Mouse (Mus musculus) urinary bladder, adult 2 months (tissue): ENCODE data around the gene Atp5f1. TPM values are rescaled to one million over a fixed set of nuclear protein-coding genes. Genes with fewer than 3 reads are reported as not detected.
"Not testable (repeated sequence)": the region's sequence is repeated elsewhere in the genome, so short reads cannot be mapped to it uniquely, and the experiment has no call there.

ENCODE experiments used
- DNase-seq: peaks from one replicate; pipeline ENCODE4 v3.0.0; 2022; ENCODE audit warnings: low spot score
- polyA plus RNA-seq: library from polyadenylated mRNA; depleted of rRNA; stranded (reverse); fragments of >200 nt; gene quantifications from 2 replicates; pipeline ENCODE4 v1.2.3, GENCODE M21; 2012; rRNA removed

The Atp5f1 gene
- polyA plus RNA-seq, result 206 and 214 TPM in 2 replicates

DNA sequence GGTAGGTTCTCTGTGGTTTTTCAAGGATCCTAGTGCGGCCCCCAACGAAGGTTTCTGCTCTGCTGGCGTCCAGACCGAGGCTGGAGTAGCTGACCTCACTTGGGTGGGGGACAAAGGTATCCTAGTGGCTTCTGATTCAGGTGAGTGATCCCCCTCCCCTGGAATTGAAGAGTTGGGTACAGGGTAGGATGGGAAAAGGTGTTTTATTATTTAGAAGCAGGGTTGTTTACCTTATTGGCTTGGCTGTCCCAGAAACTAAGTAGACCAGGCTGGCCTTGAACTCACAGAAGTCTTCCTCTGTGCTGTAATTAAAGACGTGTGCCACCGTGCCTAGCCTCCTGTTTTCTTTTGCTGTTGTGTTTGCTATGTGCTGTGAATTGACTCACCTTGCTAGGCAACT is at the start of gene Atp5f1:
Gene Atp5f1 (minus strand): TSS at position 101 of the 400 bp plus-strand sequence.
- DNase-seq, result no peak

DNA sequence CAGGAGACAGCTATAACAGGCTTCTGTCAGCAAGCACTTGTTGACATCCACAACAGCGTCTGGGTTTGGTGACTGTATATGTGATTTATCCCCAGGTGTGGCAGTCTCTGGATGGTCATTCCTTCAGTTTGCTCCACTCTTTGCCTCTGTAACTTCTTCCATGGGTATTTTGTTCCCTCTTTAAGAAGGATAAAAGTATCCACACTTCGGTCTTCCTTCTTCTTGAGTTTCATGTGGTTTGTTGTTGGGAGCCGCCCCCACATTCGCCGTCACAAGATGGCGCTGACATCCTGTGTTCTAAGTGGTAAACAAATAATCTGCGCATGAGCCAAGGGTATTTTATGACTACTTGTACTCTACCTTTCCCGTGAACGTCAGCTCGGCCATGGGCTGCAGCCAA is 43.5 kb upstream of the Atp5f1 start:
- not testable (repeated sequence) for DNase-seq

DNA sequence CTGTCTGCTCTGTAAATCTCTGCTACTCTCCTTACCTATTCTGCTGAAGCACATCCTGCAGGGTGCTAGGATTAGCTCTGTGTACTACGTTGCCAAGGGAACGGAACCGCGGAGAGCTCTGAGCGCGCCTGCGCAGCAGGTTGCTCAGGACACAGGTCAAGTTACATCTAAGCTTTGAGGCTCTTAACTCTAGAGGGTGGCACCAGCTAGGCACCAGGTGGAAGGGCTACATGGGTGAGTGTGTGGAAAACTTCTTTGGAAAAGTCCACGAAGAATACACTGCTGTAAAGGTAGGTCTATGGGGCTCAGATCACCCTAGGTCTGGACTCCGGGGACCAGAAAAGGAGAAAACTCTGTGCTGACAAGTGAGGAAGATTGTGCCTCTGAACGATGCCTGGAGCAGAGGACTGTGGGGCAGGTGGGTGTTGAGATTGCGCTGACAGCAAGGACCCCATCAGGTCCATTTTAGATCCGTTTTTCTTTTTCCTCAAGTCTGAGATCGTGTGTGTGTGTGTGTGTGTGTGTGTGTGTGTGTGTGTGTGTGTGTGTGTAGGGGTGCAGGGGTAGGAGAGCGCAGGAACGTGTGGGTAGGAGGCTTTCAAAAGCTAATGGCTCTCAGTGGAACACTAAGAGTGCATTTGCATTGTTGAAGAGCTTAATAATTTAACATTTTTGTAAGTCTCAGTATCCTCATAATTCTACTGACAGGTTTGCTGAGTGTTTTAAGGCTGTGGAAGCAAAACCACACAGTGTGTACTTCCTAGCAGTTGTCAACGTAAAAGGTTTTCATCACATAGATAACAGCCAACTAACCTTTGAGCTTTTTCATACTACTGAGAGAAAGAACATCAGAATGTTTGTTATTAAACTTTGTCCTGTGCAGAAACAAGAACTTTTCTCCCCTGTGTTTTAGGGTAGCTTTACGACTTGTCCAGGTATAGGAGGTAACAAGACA is 41.8 kb upstream of the Atp5f1 start:
- DNase-seq, result no peak

DNA sequence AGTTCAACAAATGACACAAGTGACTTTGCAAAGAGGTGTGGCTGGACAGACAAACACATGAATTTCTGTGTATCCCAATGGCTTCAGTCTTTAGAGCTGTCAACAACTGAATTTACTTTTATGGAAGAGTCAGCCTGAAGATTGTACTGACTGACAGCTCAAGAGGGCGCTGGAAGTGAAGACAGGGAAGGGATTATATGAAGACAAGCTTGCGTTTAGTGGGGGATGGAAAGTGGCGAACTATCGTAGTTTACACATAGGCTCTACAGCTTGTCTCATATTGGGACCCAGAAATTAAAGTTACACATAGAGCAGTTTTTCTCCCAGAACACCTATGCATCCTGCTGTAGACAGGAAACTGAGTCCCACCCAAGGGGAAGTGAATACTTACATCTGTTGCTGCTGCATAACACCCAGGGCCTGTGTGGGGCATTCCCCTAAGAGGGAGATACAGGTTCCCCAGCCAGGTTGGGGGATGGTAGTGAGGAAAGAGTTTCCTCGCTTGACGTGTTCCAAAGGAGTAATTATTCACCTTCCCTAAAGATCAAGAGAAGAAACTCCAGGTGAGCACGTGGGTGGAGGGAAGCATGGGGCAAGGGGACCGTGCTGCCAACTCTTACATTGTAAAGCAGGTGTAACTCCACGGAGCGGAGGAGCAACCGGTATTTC is 40.9 kb upstream of the Atp5f1 start:
- no peak for DNase-seq

DNA sequence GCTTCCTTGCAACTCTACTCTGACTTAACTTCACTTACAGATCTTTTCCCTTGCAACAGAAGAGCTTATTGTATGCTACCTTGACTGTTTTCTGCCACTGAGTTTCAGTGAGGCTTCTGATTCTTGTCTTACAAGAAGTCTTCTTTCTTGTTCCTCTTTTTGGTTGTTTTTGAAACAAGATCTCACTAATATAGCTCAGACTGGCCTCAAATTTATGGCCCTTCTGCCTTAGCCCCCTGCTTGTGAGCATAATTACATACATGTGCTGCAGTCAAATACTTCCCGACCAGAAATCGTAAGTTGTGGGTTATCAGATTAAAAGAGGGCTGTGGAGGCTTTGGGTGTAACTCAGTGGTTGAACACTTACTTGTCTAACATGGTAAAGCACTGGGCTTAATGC is 34.8 kb upstream of the Atp5f1 start:
- no peak for DNase-seq

DNA sequence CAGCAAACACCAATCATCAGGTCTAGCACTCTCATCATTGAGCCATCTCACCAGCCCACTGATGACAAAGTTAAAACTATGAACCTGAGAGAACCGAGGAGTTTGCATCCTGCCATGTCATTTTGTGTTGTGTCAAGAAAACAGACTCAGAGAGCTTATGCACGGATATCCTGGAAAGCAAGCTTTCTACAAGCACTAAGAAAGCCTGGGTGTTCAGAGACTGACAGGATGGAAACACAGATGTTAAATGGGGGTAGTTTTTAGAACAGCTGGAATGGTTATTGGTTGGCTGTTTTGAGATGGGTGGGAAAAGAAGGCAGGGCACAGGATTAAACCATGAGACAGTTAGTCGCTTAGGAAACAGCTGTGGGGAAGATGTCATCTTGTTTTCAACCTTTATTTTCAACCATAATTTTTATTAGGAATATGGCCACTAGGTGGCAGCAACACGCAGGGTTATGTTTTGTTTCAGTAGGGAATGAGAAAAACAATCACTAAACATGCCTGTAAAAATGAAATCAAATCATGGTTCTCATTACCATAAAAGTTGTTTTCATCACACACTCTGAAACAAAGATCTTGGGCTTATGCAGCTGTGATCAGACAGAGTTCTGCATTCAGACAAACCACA is 31.9 kb upstream of the Atp5f1 start:
- DNase-seq, result no peak

DNA sequence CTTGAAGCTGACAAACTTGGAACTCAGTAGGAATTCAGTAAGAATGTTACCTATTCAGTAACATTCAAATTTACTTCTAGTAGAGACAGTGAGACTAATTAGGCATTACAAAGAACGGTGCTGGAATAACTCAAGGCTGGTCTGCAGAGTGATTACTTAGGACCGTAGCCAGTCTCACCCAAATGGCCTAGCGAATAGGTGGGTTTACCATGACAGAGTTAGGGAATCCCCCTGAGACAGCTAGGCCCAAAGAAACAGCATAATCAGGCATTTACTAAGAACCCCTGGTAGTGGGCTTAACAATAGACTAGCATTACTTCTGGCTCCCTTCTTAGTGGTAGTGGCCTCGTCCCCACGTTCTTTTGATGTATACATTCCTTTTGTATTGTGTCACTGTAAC is 29.7 kb upstream of the Atp5f1 start:
- not testable (repeated sequence) for DNase-seq

DNA sequence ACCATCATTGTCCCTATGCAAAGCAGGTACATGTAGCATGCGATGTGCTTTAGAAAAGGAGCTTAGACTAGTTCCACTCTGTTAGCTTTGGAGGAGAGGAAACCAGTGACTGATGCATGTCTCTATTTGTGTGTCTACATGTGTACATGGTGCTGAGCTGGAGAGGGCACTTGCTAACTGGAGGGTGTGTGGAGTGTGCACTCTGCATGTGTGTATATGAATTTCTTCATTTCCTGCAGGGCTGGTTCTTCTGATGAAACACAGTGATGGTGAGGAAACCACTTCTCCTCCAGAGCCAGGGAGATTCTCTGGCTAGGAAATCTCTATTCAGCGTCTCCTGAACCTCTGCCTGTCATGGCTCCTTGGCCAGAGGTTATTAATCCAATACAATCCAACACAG is 14.3 kb upstream of the Atp5f1 start:
- DNase-seq, result no peak

DNA sequence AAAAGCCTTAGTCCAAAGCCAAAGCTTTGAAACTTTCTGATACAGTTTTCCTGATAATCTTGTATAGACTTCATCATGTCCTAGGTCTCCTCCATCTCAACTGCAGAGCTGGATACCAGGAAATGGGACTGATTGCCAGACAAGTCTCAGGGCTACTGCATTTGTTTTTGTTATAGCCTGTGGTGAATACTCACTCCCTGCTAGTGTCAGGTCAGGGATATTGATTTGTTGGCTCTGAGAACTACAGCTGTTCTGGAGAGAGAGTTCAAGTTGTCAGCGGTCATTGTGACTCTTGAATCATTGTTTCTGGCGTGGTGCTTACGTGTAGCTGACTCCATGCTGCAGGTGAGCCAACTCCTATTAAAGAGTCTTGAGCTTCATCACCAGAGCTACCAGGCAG is 13.5 kb upstream of the Atp5f1 start, which contains the start of gene Ovgp1:
Gene Ovgp1 (plus strand): TSS at position 301 of the 400 bp plus-strand sequence.
- DNase-seq, result no peak

DNA sequence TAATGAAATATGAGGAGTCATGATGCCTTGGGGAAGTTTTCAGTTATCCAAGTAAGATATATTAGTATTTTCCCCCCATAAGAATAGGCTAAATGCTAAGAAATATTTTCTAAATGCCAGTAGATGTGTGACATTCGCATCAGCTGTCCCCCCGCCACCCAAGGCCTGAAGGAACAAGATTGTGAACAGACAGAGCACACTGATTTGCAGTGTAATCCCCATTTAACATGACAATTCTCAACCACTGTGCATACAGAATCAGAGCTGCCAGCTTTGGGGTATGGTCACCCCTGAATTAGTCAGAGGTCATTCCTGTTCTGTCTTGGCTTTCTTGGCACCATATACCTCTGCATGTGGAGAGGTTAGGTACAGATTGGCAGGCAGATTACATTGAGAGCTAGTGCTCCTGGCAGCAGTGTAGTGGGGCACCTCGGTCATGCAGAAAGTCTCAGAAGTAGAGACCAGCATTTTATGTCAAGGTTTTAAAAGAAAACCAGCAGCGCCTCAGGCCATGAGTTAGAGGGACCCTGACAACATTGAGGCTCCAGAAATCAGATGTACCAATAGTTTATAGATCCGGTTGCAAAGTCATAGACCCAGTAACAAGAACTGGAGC is 12.0 kb upstream of the Atp5f1 start:
- DNase-seq, result no peak

DNA sequence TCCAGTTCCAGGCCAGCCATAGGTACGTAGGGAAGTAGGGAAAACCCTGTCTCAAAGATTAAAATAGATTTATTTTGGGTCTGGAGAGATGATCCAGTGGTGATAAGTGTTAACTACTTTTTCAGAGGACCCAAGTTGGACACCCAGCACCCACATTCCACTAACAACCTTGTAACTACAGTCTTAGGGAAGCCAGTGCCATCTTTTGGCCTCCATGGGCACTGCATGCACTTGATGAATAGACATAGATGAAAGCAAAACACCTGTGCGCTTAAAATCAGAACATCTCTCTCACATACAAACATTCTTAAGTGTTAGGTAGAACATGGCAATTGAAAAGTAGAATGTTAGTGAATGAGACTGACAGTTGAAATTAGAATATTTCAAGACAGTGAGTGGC is 801 bp upstream of the Atp5f1 start:
- no peak for DNase-seq

DNA sequence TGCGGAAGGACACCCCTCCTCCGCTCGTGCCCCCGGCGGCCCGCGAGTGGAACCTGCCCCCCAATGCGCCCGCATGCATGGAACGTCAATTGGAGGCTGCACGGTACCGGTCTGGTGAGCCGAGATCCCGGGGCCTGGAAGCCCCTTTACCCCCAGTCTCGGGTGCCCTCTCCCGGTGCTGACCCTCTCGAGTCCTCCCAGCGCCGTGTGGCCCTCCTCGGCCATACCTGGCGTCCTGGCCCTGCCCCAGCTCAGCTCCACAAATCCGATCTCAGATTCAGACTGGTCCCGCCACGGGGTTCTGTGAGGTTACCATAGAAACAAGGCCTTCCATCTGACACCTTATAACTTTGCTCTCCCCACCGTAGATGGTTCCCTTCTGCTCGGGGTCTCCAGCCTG is 314 bp downstream of the Atp5f1 start:
- no peak for DNase-seq

DNA sequence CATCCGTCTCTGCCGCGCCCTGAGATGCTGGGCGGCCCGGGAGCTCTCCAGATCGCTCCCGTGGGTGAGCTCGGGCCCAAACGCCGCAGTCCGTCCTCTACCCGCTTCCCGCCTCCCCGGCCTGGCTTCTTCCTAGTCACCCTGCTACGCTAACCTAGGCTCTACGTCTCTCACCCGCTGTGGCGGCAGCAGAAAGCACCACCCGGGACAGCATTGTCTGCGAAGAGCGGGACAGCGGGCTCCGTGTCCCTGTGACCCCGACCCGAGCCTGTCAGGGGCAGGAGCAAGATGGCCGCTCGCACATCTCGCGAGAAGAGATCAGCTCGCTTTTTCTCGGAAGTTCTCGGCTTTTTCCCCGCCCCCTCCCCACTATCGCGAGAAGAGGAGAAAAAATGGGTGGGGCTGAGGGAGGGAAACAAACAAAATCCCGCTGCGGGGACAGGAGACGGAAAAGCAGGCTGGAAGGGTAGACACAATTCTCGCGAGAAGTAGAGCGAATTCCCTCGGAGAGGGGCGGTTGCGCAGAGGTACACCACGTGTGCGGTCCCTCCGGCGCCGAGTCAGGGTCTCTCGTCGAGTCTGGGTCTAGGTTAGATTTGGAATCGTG is 822 bp downstream of the Atp5f1 start, which contains the start of gene Wdr77:
Gene Wdr77 (plus strand): TSS at position 396 of the 607 bp plus-strand sequence.
- DNase-seq, result peak; percentile 91

DNA sequence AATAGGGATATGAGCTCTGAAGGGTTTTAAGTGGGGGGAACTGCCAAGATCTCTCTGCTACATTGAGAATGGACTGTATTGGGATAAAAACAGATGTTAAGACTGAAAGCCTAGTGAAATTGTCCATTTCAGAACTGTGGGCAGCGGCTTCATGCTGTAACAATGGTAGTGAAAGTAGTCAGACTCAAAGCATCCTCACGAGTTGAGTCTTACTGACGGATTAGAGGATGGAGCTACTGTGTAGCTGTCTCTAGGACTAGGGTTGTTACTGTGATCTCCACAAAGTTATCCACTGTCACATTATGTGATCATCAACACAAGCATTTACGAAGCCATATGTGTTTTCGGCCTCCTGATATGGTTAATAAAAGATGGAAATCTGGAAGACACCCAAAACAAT is 1.7 kb downstream of the Atp5f1 start:
- DNase-seq, result no peak

DNA sequence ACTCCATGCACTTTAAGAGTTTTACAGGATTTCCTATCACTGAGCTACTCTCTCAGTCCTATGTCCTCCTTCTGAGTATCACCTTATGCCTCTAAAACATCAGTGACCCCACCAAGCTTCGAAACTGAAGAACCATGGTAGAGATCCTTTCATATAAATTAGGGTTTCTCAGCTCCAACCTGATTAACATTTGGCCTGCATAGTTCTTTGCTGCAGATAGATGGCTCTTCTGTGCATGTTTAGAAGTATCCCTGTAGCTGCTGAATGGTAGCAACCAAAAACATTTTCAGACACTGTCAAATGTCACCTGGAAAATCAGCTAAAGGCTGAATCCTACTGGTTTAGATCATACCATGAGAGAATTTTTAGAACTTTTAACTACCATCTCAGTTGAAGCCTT is 2.7 kb downstream of the Atp5f1 start:
- no peak for DNase-seq

DNA sequence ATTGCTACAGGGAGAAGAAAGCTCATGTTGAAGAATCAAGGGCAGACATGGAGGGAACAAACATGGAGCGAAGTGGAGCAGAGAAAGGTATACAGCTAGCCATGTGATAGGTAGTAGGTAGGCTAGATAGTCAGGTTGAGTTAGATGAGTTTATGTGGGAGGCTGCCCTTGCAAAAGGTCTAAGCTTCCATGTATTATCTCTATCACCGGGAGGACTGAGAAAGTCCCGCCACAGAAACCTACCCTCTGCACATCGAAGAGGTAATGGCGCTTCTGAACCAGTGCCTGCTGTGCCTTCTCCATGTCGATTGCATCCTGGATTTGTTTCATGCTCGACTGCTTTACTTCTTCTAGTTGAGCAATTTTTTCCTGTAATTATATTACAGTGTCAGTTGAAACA is 8.6 kb downstream of the Atp5f1 start:
- no peak for DNase-seq

DNA sequence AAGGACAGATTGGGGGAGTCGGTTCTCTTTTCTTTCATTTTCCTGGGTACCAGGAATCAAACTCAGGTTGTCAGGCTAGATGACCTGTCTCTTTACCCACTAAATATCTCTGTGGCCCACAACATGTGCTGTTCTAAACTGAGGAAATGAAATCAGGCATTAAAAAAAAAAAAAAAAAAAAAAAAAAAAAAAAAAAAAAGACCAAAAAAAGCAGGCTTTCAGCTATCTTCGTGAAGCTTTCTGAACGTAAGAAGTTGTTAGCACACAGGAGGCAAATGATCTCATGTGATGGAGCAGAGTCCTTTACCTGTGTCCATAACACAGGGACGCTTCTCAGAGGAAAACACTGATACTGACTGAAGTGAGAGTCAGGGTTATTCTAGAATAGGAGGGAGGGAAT is 23.8 kb downstream of the Atp5f1 start:
- no peak for DNase-seq

DNA sequence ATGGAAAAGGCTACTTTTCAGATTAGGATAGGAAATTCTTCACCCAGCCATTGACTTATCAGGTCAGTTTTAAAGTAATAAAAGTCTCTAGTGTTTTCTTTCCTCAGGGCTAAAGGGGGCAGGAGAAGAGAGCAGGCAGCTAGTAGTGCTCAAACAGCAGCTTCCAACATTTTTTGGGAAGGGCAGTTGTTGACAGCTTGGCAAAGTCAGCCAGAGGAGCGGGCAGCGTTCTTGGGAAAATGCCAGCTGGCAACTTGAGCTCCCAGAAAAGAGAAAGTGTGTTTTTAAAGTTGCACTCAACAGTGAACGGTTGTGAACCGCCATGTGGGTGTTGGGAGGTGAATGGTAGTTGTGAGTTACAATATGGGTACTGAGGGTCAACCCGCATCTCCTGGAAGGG is 24.9 kb downstream of the Atp5f1 start:
- DNase-seq, result no peak

DNA sequence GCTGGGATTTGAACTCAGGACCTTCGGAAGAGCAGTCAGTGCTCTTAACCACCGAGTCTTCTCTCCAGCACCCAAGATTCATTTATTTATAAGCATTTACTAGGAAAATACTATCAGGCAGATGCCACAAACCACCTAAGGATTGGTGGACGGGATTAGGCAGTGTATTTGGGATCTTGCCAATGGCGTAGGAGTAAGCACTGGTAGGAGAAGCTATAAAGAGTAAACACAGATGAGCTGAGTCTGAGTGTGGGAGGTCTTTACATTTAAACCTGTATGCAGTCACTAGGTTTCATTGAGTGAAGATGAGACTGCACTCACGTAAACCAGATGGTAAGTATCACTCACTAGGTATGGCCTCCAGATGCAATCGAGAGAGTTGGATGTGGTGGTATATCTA is 26.0 kb downstream of the Atp5f1 start:
- no peak for DNase-seq

DNA sequence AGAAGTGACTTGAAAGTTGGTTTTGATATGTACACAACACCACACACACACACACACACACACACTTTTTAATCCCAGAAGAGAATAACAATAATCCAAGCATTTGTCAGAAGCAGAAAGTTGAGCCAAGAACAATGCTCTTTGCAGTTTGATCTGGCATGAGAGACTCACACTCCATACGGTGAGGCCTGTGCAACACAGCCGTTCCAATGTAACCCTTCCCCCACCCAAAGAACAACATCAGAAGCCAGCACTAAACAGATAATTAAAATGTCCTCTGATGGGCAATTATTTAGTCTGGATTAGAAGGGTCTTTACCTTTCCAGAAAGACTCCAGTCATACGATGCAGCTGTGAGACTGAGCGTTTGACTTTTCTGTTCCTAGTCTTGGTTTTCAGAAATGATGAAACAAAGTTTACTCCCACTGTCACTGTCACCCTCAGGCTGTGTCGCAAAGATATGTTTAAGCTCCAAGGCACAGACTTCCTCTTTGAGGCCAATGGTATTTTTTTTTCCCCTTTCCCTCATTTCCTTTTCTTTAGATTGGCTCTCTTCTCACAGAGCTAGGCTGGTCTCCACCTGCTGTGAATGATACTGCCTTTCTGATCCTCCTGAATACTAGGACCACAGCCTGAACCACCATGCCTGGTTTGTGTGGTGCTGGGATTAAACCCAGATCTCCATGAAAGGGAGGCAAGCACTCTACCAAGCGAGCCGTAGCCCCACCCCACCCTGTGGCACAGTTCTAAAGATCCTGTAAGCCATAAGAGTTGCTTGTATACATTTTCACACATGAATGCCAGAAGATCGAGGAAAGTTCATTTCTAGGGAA is 27.4 kb downstream of the Atp5f1 start, which contains the start of gene I830077J02Rik:
Gene I830077J02Rik (minus strand): TSS at position 425 of the 832 bp plus-strand sequence.
- DNase-seq, result no peak

DNA sequence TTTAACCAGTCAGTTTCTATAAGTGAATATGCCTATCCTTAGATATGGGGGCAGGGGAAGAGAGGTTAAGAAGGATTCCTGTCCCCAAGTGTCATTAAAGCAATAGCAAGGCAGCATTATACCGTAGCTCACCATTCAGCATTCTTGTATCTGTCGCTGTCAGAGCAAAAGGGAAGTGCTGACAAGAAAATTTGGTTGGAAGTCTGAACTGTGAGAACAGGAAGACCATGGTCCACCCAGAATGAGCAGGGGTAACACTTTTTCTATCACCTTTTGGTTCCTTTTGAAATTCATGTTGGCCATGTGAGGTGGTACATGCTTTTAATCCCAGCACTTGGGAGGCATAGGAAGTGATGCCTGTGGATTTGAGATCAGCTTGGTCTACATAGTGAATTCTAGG is 28.8 kb downstream of the Atp5f1 start:
- no peak for DNase-seq
